Mouse (Mus musculus): ENCODE results near the gene Frmpd2. TPM values are rescaled to one million over a fixed set of nuclear protein-coding genes. Genes with fewer than 3 reads are reported as not detected.

Gene Frmpd2
- polyA plus RNA-seq, 1 experiment, result 0.13 TPM

- Histone ChIP-seq H3K27me3 (ENCODE audit: control insufficient read depth, insufficient read depth, low read length) (no peaks in the 10 kb centered on the region), H3K27ac (ENCODE audit: control insufficient read depth, insufficient read depth, low read length) (no peak within 1 kb of the TSS), H3K4me1 (replicated peaks; ENCODE audit: control insufficient read depth, insufficient read depth, low read length) (no peaks in the 10 kb centered on the region; the same call in 1 of the 2 replicates), H3K36me3 (ENCODE audit: control insufficient read depth, insufficient read depth, low read length) (no peaks in the 10 kb centered on the region), H3K4me3 (ENCODE audit: control insufficient read depth, insufficient read depth, low read length) (peak within 1 kb of the TSS; percentile 85)
- DNase-seq, result peak; percentile 99
- TF ChIP-seq CTCF (IDR thresholded peaks at IDR 0.05; ENCODE audit: borderline replicate concordance, control insufficient read depth, extremely low read depth, insufficient read depth, low read length, poor library complexity) (peak; percentile 64; the same call in 1 of the 2 replicates), POLR2A (IDR thresholded peaks at IDR 0.05; ENCODE audit: control insufficient read depth, extremely low read depth, insufficient read depth, low read length, poor library complexity) (peak; percentile 83)
- WGBS, result under 1% methylated on average over 69 of the region's 70 CpGs
Observed at GRCm38 (mm10) chr14:33447027-33447569, 24.4 kb upstream of the Frmpd2 start, which contains the start of gene Mapk8. Mapk8 (minus strand) TSS chr14:33447158.

- no peaks in the 10 kb centered on the region for H3K36me3 ChIP-seq (ENCODE audit: control insufficient read depth, insufficient read depth, low read length)
- H3K4me1 ChIP-seq (replicated peaks; ENCODE audit: control insufficient read depth, insufficient read depth, low read length), result no peaks in the 10 kb centered on the region; the same call in 1 of the 2 replicates
- no peaks in the 10 kb centered on the region for H3K27me3 ChIP-seq (ENCODE audit: control insufficient read depth, insufficient read depth, low read length)
- WGBS, result 94% methylated on average over 4 of the region's 4 CpGs
- DNase-seq, result no peak
- TF ChIP-seq CTCF (IDR thresholded peaks at IDR 0.05; ENCODE audit: borderline replicate concordance, control insufficient read depth, extremely low read depth, insufficient read depth, low read length, poor library complexity) (no peak), POLR2A (IDR thresholded peaks at IDR 0.05; ENCODE audit: control insufficient read depth, extremely low read depth, insufficient read depth, low read length, poor library complexity) (no peak)
- no peak overlapping the region for H3K27ac ChIP-seq (ENCODE audit: control insufficient read depth, insufficient read depth, low read length)
- no peak overlapping the region for H3K4me3 ChIP-seq (ENCODE audit: control insufficient read depth, insufficient read depth, low read length)
Observed at GRCm38 (mm10) chr14:33448276-33448675, 23.2 kb upstream of the Frmpd2 start.

GRCm38 (mm10) chr14:33449296-33449840 is 22.1 kb upstream of the Frmpd2 start:
- Histone ChIP-seq H3K4me1 (replicated peaks; ENCODE audit: control insufficient read depth, insufficient read depth, low read length) (no peaks in the 10 kb centered on the region; the same call in 1 of the 2 replicates), H3K27ac (ENCODE audit: control insufficient read depth, insufficient read depth, low read length) (no peak overlapping the region), H3K4me3 (ENCODE audit: control insufficient read depth, insufficient read depth, low read length) (no peak overlapping the region), H3K27me3 (ENCODE audit: control insufficient read depth, insufficient read depth, low read length) (no peaks in the 10 kb centered on the region), H3K36me3 (ENCODE audit: control insufficient read depth, insufficient read depth, low read length) (no peaks in the 10 kb centered on the region)
- WGBS, result 90% methylated on average over 2 of the region's 2 CpGs
- no peak for DNase-seq
- TF ChIP-seq CTCF (IDR thresholded peaks at IDR 0.05; ENCODE audit: borderline replicate concordance, control insufficient read depth, extremely low read depth, insufficient read depth, low read length, poor library complexity) (no peak), POLR2A (IDR thresholded peaks at IDR 0.05; ENCODE audit: control insufficient read depth, extremely low read depth, insufficient read depth, low read length, poor library complexity) (no peak)

GRCm38 (mm10) chr14:33450331-33450730 is 21.2 kb upstream of the Frmpd2 start:
- no peaks in the 10 kb centered on the region for H3K36me3 ChIP-seq (ENCODE audit: control insufficient read depth, insufficient read depth, low read length)
- H3K27me3 ChIP-seq (ENCODE audit: control insufficient read depth, insufficient read depth, low read length), result no peaks in the 10 kb centered on the region

GRCm38 (mm10) chr14:33463658-33464057 is 7.8 kb upstream of the Frmpd2 start:
- Histone ChIP-seq H3K36me3 (ENCODE audit: control insufficient read depth, insufficient read depth, low read length) (no peaks in the 10 kb centered on the region), H3K4me3 (ENCODE audit: control insufficient read depth, insufficient read depth, low read length) (no peak overlapping the region), H3K27ac (ENCODE audit: control insufficient read depth, insufficient read depth, low read length) (no peak overlapping the region), H3K4me1 (replicated peaks; ENCODE audit: control insufficient read depth, insufficient read depth, low read length) (no peaks in the 10 kb centered on the region), H3K27me3 (ENCODE audit: control insufficient read depth, insufficient read depth, low read length) (no peaks in the 10 kb centered on the region)
- no peak for DNase-seq
- 92% methylated on average over 3 of the region's 3 CpGs for WGBS
- TF ChIP-seq POLR2A (IDR thresholded peaks at IDR 0.05; ENCODE audit: control insufficient read depth, extremely low read depth, insufficient read depth, low read length, poor library complexity), result no peak
- no peak for TF ChIP-seq CTCF (IDR thresholded peaks at IDR 0.05; ENCODE audit: borderline replicate concordance, control insufficient read depth, extremely low read depth, insufficient read depth, low read length, poor library complexity)

More at GRCm38 (mm10) chr14:33450331-33450730, 21.2 kb upstream of the Frmpd2 start:
- TF ChIP-seq POLR2A (IDR thresholded peaks at IDR 0.05; ENCODE audit: control insufficient read depth, extremely low read depth, insufficient read depth, low read length, poor library complexity) (no peak), CTCF (IDR thresholded peaks at IDR 0.05; ENCODE audit: borderline replicate concordance, control insufficient read depth, extremely low read depth, insufficient read depth, low read length, poor library complexity) (no peak)
- Histone ChIP-seq H3K4me3 (ENCODE audit: control insufficient read depth, insufficient read depth, low read length) (no peak overlapping the region), H3K27ac (ENCODE audit: control insufficient read depth, insufficient read depth, low read length) (no peak overlapping the region), H3K4me1 (replicated peaks; ENCODE audit: control insufficient read depth, insufficient read depth, low read length) (no peaks in the 10 kb centered on the region; the same call in 1 of the 2 replicates)
- DNase-seq, result no peak

- no peak for DNase-seq
- no peaks in the 10 kb centered on the region for H3K27me3 ChIP-seq (ENCODE audit: control insufficient read depth, insufficient read depth, low read length)
Observed at GRCm38 (mm10) chr14:33467766-33468165, 3.7 kb upstream of the Frmpd2 start.

More at GRCm38 (mm10) chr14:33467766-33468165, 3.7 kb upstream of the Frmpd2 start:
- TF ChIP-seq POLR2A (IDR thresholded peaks at IDR 0.05; ENCODE audit: control insufficient read depth, extremely low read depth, insufficient read depth, low read length, poor library complexity) (no peak), CTCF (IDR thresholded peaks at IDR 0.05; ENCODE audit: borderline replicate concordance, control insufficient read depth, extremely low read depth, insufficient read depth, low read length, poor library complexity) (no peak)
- 80% methylated on average over 6 of the region's 6 CpGs for WGBS
- Histone ChIP-seq H3K4me3 (ENCODE audit: control insufficient read depth, insufficient read depth, low read length) (no peak overlapping the region), H3K36me3 (ENCODE audit: control insufficient read depth, insufficient read depth, low read length) (no peaks in the 10 kb centered on the region), H3K27ac (ENCODE audit: control insufficient read depth, insufficient read depth, low read length) (no peak overlapping the region), H3K4me1 (replicated peaks; ENCODE audit: control insufficient read depth, insufficient read depth, low read length) (no peaks in the 10 kb centered on the region)

Measured in thymus, adult 2 months (tissue).